Mouse (Mus musculus) adrenal gland, adult 18-20 months (tissue): ENCODE measurements around the gene BC028528. TPM values are rescaled to one million over a fixed set of nuclear protein-coding genes. Genes with fewer than 3 reads are reported as not detected.
A peak's percentile ranks its signal among the peaks of the same experiment; 100 is the strongest.
"Not testable (repeated sequence)": the region's sequence is repeated elsewhere in the genome, so short reads cannot be mapped to it uniquely, and the experiment has no call there.

Experiments
- DNase-seq, 2 experiments: peaks; one replicate each; pipeline ENCODE4 v3.0.0; 2021 to 2022; ENCODE audit warnings: low spot score in 2 of 2
- total RNA-seq, 2 experiments: library from RNA; stranded (reverse); gene quantifications; 1 replicate in 1 of 2; 2 replicates in 1 of 2; pipeline ENCODE4 v1.2.3; 2021

Gene BC028528
- total RNA-seq, 2 experiments from 2014 or later = 12.0 to 20.3 TPM

- peak in 1 of 2 experiments; percentile 52 for DNase-seq
Measured at GRCm38 (mm10) chr3:95905940-95906492, 14.2 kb upstream of the BC028528 start.

- DNase-seq = no peak
Measured at GRCm38 (mm10) chr3:95905146-95905939, 13.5 kb upstream of the BC028528 start.

GRCm38 (mm10) chr3:95904568-95904967 lies 12.8 kb upstream of the BC028528 start, which contains the start of gene Car14:
TSS of gene Car14 (minus strand) at chr3:95904691.
- DNase-seq = no peak

- DNase-seq = no peak
Measured at GRCm38 (mm10) chr3:95903753-95904502, 12.1 kb upstream of the BC028528 start.

- DNase-seq = no peak
Measured at GRCm38 (mm10) chr3:95902643-95903042, 10.8 kb upstream of the BC028528 start.

GRCm38 (mm10) chr3:95902373-95902625 lies 10.5 kb upstream of the BC028528 start:
- DNase-seq = no peak

- no peak for DNase-seq
Measured at GRCm38 (mm10) chr3:95901616-95902372, 10.0 kb upstream of the BC028528 start.

- no peak for DNase-seq
Measured at GRCm38 (mm10) chr3:95899800-95900524, 8.2 kb upstream of the BC028528 start.

- not testable (repeated sequence) for DNase-seq
Measured at GRCm38 (mm10) chr3:95895501-95895900, 3.7 kb upstream of the BC028528 start.

GRCm38 (mm10) chr3:95894317-95895160 lies 2.7 kb upstream of the BC028528 start:
- DNase-seq = peak; percentile 59 to 64

GRCm38 (mm10) chr3:95893606-95894316 lies 2.0 kb upstream of the BC028528 start, which contains the start of gene Aph1a:
TSS of gene Aph1a (plus strand) at chr3:95893969.
- DNase-seq = peak; percentile 85 to 88

- no peak for DNase-seq
Measured at GRCm38 (mm10) chr3:95893126-95893525, 1.3 kb upstream of the BC028528 start.

GRCm38 (mm10) chr3:95892066-95893052 lies 554 bp upstream of the BC028528 start:
- DNase-seq = no peak

- DNase-seq = no peak
Measured at GRCm38 (mm10) chr3:95889664-95890063, 2.1 kb downstream of the BC028528 start.

GRCm38 (mm10) chr3:95887596-95887995 lies 4.2 kb downstream of the BC028528 start:
- DNase-seq = no peak

- DNase-seq = no peak
Measured at GRCm38 (mm10) chr3:95884400-95884799, 7.4 kb downstream of the BC028528 start.

GRCm38 (mm10) chr3:95882816-95883425 lies 8.9 kb downstream of the BC028528 start:
- DNase-seq = peak; percentile 62 to 64
